Mouse (Mus musculus) neural tube, embryonic 11.5 days (tissue): ENCODE data around the gene 1700123O20Rik. TPM values are rescaled to one million over a fixed set of nuclear protein-coding genes. Genes with fewer than 3 reads are reported as not detected.

Experiments
- ATAC-seq: fragments of 200-750 bp; cut with Nextera tagmentation; 2 replicates; pipeline ENCODE4 v1.8.0; 2017; ENCODE audit warnings: moderate number of reproducible peaks, mild to moderate bottlenecking, moderate TSS enrichment, moderate library complexity; ENCODE audit not compliant: insufficient read depth, low FRiP score, low TSS enrichment
- DNase-seq: peaks from one replicate; pipeline ENCODE4 v3.0.0-alpha.2; 2015; ENCODE audit warnings: low spot score
- H3K27ac ChIP-seq: fragments of 300-500 bp; sonication (generic); 2 replicates; pipeline ENCODE4 v1.5.1; 2014; ENCODE audit warnings: low read depth, mild to moderate bottlenecking, low read length
- H3K27me3 ChIP-seq: fragments of 300-500 bp; sonication (generic); 2 replicates; pipeline ENCODE4 v1.6.1; 2014; ENCODE audit warnings: mild to moderate bottlenecking, low read length, mixed read lengths; ENCODE audit not compliant: control insufficient read depth, insufficient read depth
- H3K36me3 ChIP-seq: fragments of 300-500 bp; sonication (generic); 2 replicates; pipeline ENCODE4 v1.6.1; 2014; ENCODE audit warnings: mild to moderate bottlenecking, low read length, moderate library complexity, mixed read lengths; ENCODE audit not compliant: control insufficient read depth, insufficient read depth
- H3K4me1 ChIP-seq: fragments of 300-500 bp; sonication (generic); 2 replicates; pipeline ENCODE4 v1.6.1; 2014; ENCODE audit warnings: low read length, mixed read lengths; ENCODE audit not compliant: control insufficient read depth, insufficient read depth
- H3K4me2 ChIP-seq: fragments of 300-500 bp; sonication (generic); 2 replicates; pipeline ENCODE4 v1.6.1; 2014; ENCODE audit warnings: low read depth, mild to moderate bottlenecking, moderate library complexity
- H3K4me3 ChIP-seq: fragments of 300-500 bp; sonication (generic); 2 replicates; pipeline ENCODE4 v1.5.1; 2014; ENCODE audit warnings: low read depth, low read length
- H3K9ac ChIP-seq: fragments of 300-500 bp; sonication (generic); 2 replicates; pipeline ENCODE4 v1.6.1; 2014; ENCODE audit warnings: mild to moderate bottlenecking, low read length
- H3K9me3 ChIP-seq: fragments of 300-500 bp; sonication (generic); 2 replicates; pipeline ENCODE4 v1.6.1; 2016; ENCODE audit warnings: low read length; ENCODE audit not compliant: control insufficient read depth
- WGBS: fragments of 180-500 bp; shearing (Covaris S2); extraction: QIAGEN DNeasy Blood & Tissue Kit; methylation state at CpG from one replicate; pipeline ENCODE4 v1.1.7; 2014; 5-methylcytosine and 5-hydroxymethylcytosine counted together
- polyA plus RNA-seq: library from polyadenylated mRNA; unstranded; fragments of >200 nt; fragmentation: Nextera tagmentation; extraction: Ambion mirVana; gene quantifications from 2 replicates; pipeline ENCODE4 v1.2.1, GENCODE M21; 2014

Gene 1700123O20Rik
- polyA plus RNA-seq, result 94.3 and 103 TPM in 2 replicates

- H3K27ac ChIP-seq, result peak within 1 kb of the TSS; percentile 90
- ATAC-seq, result peak; percentile 77
- peaks cover 9% of the 10 kb centered on the region for H3K36me3 ChIP-seq
- H3K9me3 ChIP-seq, result no peaks in the 10 kb centered on the region
- peak within 1 kb of the TSS; percentile 84 for H3K4me3 ChIP-seq
- peaks cover 10% of the 10 kb centered on the region for H3K4me1 ChIP-seq
- no peaks in the 10 kb centered on the region for H3K27me3 ChIP-seq
- under 1% methylated on average over 41 of the region's 41 CpGs for WGBS
- H3K4me2 ChIP-seq, result peak within 1 kb of the TSS; percentile 63
- peak within 1 kb of the TSS; percentile 95 for H3K9ac ChIP-seq
- peak; percentile 88 for DNase-seq
These were observed at the start of gene 1700123O20Rik for GRCm38 (mm10) chr14:54686063-54686521. 1700123O20Rik (plus strand) TSS chr14:54686216.

GRCm38 (mm10) chr14:54636954-54637353 is 49.1 kb upstream of the 1700123O20Rik start:
- WGBS, result 52% methylated on average over 8 of the region's 8 CpGs
- ATAC-seq, result no peak
- Histone ChIP-seq H3K9ac (no peak overlapping the region), H3K36me3 (peaks cover 9% of the 10 kb centered on the region), H3K4me1 (peaks cover 9% of the 10 kb centered on the region; the same call in 1 of the 2 replicates), H3K27me3 (no peaks in the 10 kb centered on the region), H3K4me2 (no peak overlapping the region), H3K4me3 (no peak overlapping the region), H3K27ac (no peak overlapping the region), H3K9me3 (no peaks in the 10 kb centered on the region)
- DNase-seq, result peak; percentile 62

GRCm38 (mm10) chr14:54638210-54638609 is 47.8 kb upstream of the 1700123O20Rik start:
- Histone ChIP-seq H3K9ac (no peak overlapping the region), H3K4me2 (no peak overlapping the region), H3K36me3 (peaks cover 5% of the 10 kb centered on the region), H3K4me3 (no peak overlapping the region), H3K27me3 (no peaks in the 10 kb centered on the region), H3K4me1 (peaks cover 9% of the 10 kb centered on the region; the same call in 1 of the 2 replicates), H3K9me3 (no peaks in the 10 kb centered on the region), H3K27ac (no peak overlapping the region)
- ATAC-seq (no peak), DNase-seq (no peak)
- WGBS, result 82% methylated on average over 5 of the region's 5 CpGs

- ATAC-seq (no peak), DNase-seq (no peak)
- peak overlapping the region; percentile 48 for H3K9ac ChIP-seq
- H3K36me3 ChIP-seq, result peaks cover 18% of the 10 kb centered on the region
- H3K4me1 ChIP-seq, result peaks cover 9% of the 10 kb centered on the region; the same call in 1 of the 2 replicates
- H3K27me3 ChIP-seq, result no peaks in the 10 kb centered on the region
- no peaks in the 10 kb centered on the region for H3K9me3 ChIP-seq
- WGBS, result 20% methylated on average over 4 of the region's 4 CpGs
- H3K4me3 ChIP-seq, result peak overlapping the region; percentile 76
- H3K27ac ChIP-seq, result no peak overlapping the region
- peak overlapping the region; percentile 97 for H3K4me2 ChIP-seq
These were observed 45.9 kb upstream of the 1700123O20Rik start for GRCm38 (mm10) chr14:54640121-54640520.

- under 1% methylated on average over 28 of the region's 28 CpGs for WGBS
- peak within 1 kb of the TSS; percentile 77 for H3K27ac ChIP-seq
- DNase-seq (no peak), ATAC-seq (peak; percentile 17)
- peak within 1 kb of the TSS; percentile 92 for H3K9ac ChIP-seq
- H3K4me1 ChIP-seq, result peaks cover 9% of the 10 kb centered on the region; the same call in 1 of the 2 replicates
- H3K36me3 ChIP-seq, result peaks cover 26% of the 10 kb centered on the region
- no peaks in the 10 kb centered on the region for H3K27me3 ChIP-seq
- peak within 1 kb of the TSS; percentile 76 for H3K4me3 ChIP-seq
- H3K4me2 ChIP-seq, result peak within 1 kb of the TSS; percentile 97
- no peaks in the 10 kb centered on the region for H3K9me3 ChIP-seq
These were observed 45.1 kb upstream of the 1700123O20Rik start, which contains the start of gene Gm17606 for GRCm38 (mm10) chr14:54640946-54641304. Gm17606 (plus strand) TSS chr14:54640952.

- WGBS, result 0% methylated on average over 50 of the region's 52 CpGs
- Histone ChIP-seq H3K4me1 (peaks cover 9% of the 10 kb centered on the region; the same call in 1 of the 2 replicates), H3K27ac (peak within 1 kb of the TSS; percentile 77), H3K4me3 (peak within 1 kb of the TSS; percentile 76), H3K27me3 (no peaks in the 10 kb centered on the region), H3K4me2 (peak within 1 kb of the TSS; percentile 97), H3K9ac (peak within 1 kb of the TSS; percentile 92), H3K36me3 (peaks cover 29% of the 10 kb centered on the region), H3K9me3 (no peaks in the 10 kb centered on the region)
- DNase-seq (peak; percentile 92), ATAC-seq (peak; percentile 89)
These were observed 44.6 kb upstream of the 1700123O20Rik start, which contains the start of gene Cdh24 for GRCm38 (mm10) chr14:54641305-54641969. Cdh24 (minus strand) TSS chr14:54641364.

GRCm38 (mm10) chr14:54642224-54642944 is 43.6 kb upstream of the 1700123O20Rik start:
- peaks cover 32% of the 10 kb centered on the region for H3K36me3 ChIP-seq
- WGBS, result 81% methylated on average over 25 of the region's 25 CpGs
- no peak overlapping the region for H3K4me3 ChIP-seq
- H3K4me1 ChIP-seq, result peaks cover 9% of the 10 kb centered on the region; the same call in 1 of the 2 replicates
- H3K4me2 ChIP-seq, result no peak overlapping the region
- DNase-seq (no peak), ATAC-seq (no peak)
- H3K9ac ChIP-seq, result no peak overlapping the region
- H3K27me3 ChIP-seq, result no peaks in the 10 kb centered on the region
- H3K27ac ChIP-seq, result no peak overlapping the region
- no peaks in the 10 kb centered on the region for H3K9me3 ChIP-seq

GRCm38 (mm10) chr14:54643011-54643410 is 43.0 kb upstream of the 1700123O20Rik start:
- WGBS, result 85% methylated on average over 2 of the region's 2 CpGs
- no peak for DNase-seq
- Histone ChIP-seq H3K27ac (no peak overlapping the region), H3K27me3 (no peaks in the 10 kb centered on the region), H3K4me1 (peaks cover 9% of the 10 kb centered on the region; the same call in 1 of the 2 replicates), H3K4me2 (no peak overlapping the region), H3K9me3 (no peaks in the 10 kb centered on the region), H3K36me3 (peaks cover 32% of the 10 kb centered on the region), H3K4me3 (no peak overlapping the region), H3K9ac (no peak overlapping the region)
- ATAC-seq, result no peak
